Mouse (Mus musculus): ENCODE results near the gene Adap2. TPM values are rescaled to one million over a fixed set of nuclear protein-coding genes. Genes with fewer than 3 reads are reported as not detected.
"Not testable (repeated sequence)": the region's sequence is repeated elsewhere in the genome, so short reads cannot be mapped to it uniquely, and the experiment has no call there.

The Adap2 gene
- polyA plus RNA-seq, 1 experiment from 2014 or later: 1.5 TPM

DNA sequence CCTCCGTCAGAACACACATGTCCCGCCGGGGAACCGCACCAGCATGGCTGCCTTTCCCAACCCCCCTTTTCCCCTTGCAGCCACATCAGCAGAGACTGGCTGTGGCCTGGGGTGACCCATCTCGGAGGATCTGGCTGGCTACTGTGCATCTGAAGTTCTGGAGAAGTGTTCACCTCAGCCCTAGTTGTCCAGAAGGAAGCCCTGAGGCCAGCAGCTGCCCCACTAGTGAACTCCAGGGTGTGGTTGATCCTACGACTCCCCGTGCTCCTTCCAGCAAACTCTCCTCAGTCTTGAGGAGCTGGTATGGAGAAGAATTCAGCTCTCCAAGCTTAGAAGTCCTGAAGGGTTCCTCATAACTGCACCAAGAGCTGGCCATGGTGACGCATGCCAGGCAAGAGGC lies 24.4 kb downstream of the Adap2 start:
- Histone ChIP-seq H3K27ac (ENCODE audit: low read depth, low read length) (no peak overlapping the region), H3K4me3 (ENCODE audit: low read depth, low read length) (no peak overlapping the region), H3K9ac (ENCODE audit: low read length) (no peak overlapping the region), H3K9me3 (ENCODE audit: control insufficient read depth, low read length) (no peaks in the 10 kb centered on the region), H3K27me3 (ENCODE audit: control insufficient read depth, insufficient read depth, low read length) (no peaks in the 10 kb centered on the region), H3K4me2 (ENCODE audit: low read depth) (no peak overlapping the region), H3K36me3 (ENCODE audit: control insufficient read depth, insufficient read depth, low read length) (no peaks in the 10 kb centered on the region), H3K4me1 (ENCODE audit: control insufficient read depth, insufficient read depth, low read length) (no peaks in the 10 kb centered on the region)
- 85% methylated on average over 8 of the region's 8 CpGs for WGBS
- DNase-seq (ENCODE audit: low spot score): no peak
- no peak for ATAC-seq (ENCODE audit: insufficient read depth, low FRiP score, low TSS enrichment)

DNA sequence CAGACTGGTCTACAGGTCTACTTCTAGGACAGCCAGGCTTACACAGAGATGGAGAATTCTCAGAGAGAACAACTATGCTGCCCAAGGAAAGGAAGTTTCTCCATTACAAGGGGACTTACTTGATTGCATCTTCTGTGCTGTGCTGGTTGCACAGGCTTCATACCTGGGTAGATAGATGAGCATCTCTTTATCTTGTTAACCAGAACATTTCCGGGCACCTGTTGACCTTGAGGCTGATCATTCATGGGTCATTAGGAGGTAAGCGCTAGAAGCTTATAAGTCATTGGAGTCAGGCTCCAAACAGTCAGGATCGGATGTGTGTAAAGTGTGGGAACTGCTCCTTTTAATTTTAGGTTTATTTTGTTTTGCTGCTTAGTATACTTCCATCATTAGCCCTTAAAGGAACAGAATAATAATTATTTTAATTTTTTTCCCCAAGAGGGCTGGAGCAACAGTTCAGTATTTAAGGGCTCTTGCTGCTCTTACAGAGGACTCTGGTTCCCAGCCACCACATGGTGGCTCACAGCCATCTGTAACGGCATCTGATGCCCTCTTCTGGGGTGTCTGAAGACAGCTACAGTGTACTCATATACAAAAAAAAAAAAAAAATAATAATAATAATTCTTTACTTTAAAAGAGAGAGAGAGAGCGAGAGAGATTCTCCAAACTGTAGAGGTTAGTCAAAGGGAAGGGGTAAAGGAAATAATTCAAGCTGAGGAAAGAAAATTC lies 27.3 kb downstream of the Adap2 start:
- H3K27me3 ChIP-seq (ENCODE audit: control insufficient read depth, insufficient read depth, low read length): no peaks in the 10 kb centered on the region
- no peaks in the 10 kb centered on the region for H3K36me3 ChIP-seq (ENCODE audit: control insufficient read depth, insufficient read depth, low read length)
- 76% methylated on average over 5 of the region's 5 CpGs for WGBS
- no peaks in the 10 kb centered on the region for H3K9me3 ChIP-seq (ENCODE audit: control insufficient read depth, low read length)
- H3K4me1 ChIP-seq (ENCODE audit: control insufficient read depth, insufficient read depth, low read length): no peaks in the 10 kb centered on the region
- H3K4me2 ChIP-seq (ENCODE audit: low read depth): no peak overlapping the region
- no peak for DNase-seq (ENCODE audit: low spot score)
- no peak for ATAC-seq (ENCODE audit: insufficient read depth, low FRiP score, low TSS enrichment)
- no peak overlapping the region for H3K9ac ChIP-seq (ENCODE audit: low read length)
- H3K4me3 ChIP-seq (ENCODE audit: low read depth, low read length): no peak overlapping the region
- H3K27ac ChIP-seq (ENCODE audit: low read depth, low read length): no peak overlapping the region

DNA sequence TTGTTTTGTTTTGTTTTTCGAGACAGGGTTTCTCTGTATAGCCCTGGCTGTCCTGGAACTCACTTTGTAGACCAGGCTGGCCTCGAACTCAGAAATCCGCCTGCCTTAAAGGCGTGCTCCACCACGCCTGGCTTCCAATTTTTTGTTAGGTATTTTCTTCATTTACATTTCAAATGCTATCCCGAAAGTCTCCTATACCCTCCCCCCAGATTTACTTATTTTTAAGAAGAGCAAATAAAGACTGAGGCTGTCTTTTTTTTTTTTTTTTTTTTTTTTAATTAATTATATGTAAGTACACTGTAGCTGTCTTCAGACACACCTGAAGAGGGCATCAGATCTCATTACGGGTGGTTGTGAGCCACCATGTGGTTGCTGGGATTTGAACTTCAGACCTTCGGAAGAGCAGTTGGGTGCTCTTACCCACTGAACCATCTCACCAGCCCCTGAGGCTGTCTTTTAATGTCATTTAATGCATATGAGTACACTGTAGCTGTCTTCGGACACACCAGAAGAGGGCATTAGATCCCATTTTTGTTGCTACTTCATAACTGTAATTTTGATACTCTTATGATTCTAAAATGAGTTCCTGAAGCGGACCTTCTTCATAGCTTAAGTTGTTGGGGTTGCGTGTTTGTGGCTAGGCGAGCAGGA lies 29.3 kb downstream of the Adap2 start:
- not testable (repeated sequence) for ATAC-seq (ENCODE audit: insufficient read depth, low FRiP score, low TSS enrichment); H3K9me3 ChIP-seq (ENCODE audit: control insufficient read depth, low read length); H3K4me1 ChIP-seq (ENCODE audit: control insufficient read depth, insufficient read depth, low read length); H3K9ac ChIP-seq (ENCODE audit: low read length); H3K27ac ChIP-seq (ENCODE audit: low read depth, low read length); DNase-seq (ENCODE audit: low spot score); H3K27me3 ChIP-seq (ENCODE audit: control insufficient read depth, insufficient read depth, low read length); H3K36me3 ChIP-seq (ENCODE audit: control insufficient read depth, insufficient read depth, low read length)
- 45% methylated on average over 12 of the region's 12 CpGs for WGBS
- Histone ChIP-seq H3K4me2 (ENCODE audit: low read depth) (peak overlapping the region; percentile 68), H3K4me3 (ENCODE audit: low read depth, low read length) (peak overlapping the region; percentile 50)

DNA sequence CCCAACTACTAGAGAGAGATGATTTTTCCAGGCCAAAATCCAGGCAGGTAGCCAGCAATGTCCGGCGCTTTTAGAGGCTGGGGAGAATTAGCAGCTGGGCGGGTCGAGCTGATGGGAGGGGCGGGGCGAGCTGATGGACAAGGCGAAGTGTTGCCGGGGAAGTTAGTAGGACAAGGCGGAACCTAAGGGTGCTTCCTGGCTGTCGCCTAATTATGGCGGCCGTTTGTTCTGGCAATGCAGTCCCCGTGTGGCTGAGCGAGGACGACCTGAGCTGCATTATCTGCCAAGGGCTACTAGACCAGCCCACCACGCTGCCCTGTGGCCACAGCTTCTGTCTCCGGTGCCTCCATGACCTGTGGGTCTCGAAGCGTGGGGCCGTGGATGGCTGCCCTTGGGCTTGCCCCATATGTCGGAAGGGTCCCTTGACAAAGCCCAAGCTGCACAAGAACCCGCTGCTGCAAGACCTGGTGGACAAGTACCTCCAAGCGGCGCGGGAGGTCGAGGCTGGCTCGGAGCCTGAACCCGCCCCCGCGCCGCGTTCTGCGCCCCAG lies 29.9 kb downstream of the Adap2 start, which contains the start of gene Rnf135:
TSS of gene Rnf135 (plus strand) at position 147 of the 551 bp plus-strand sequence.
- WGBS: 6% methylated on average over 33 of the region's 33 CpGs
- H3K4me3 ChIP-seq (ENCODE audit: low read depth, low read length): peak within 1 kb of the TSS; percentile 50
- DNase-seq (ENCODE audit: low spot score) (peak; percentile 74), ATAC-seq (ENCODE audit: insufficient read depth, low FRiP score, low TSS enrichment) (no peak)
- H3K9me3 ChIP-seq (ENCODE audit: control insufficient read depth, low read length): no peaks in the 10 kb centered on the region
- H3K36me3 ChIP-seq (ENCODE audit: control insufficient read depth, insufficient read depth, low read length): no peaks in the 10 kb centered on the region
- H3K27ac ChIP-seq (ENCODE audit: low read depth, low read length): no peak within 1 kb of the TSS
- no peaks in the 10 kb centered on the region for H3K27me3 ChIP-seq (ENCODE audit: control insufficient read depth, insufficient read depth, low read length)
- H3K9ac ChIP-seq (ENCODE audit: low read length): peak within 1 kb of the TSS; percentile 67
- H3K4me1 ChIP-seq (ENCODE audit: control insufficient read depth, insufficient read depth, low read length): no peaks in the 10 kb centered on the region
- H3K4me2 ChIP-seq (ENCODE audit: low read depth): peak within 1 kb of the TSS; percentile 68

DNA sequence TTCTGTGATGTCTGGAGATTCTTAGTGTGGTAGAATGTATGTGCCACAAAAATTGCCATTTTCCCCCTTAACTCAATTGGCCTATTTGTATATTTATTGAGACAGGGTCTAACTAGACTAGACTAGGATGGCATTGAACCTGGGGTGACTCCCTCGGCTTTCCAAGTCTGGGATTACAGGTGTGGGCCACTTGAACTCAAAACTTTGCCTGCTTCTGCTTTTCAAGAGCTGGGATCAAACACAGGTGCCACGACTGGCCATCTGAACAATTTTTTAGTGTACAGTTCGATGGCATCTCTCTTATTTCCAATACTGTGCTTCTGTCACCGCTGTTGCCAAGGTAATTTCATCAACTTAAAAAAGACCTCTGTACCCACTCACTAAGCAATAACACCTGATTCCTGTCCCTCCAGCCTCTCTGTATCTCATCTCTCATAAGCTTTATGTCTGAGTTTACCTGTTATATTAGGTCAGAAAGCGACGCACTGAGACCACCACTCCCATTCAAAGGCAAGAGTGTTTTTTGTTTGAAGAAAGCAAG lies 30.7 kb downstream of the Adap2 start:
- no peak overlapping the region for H3K9ac ChIP-seq (ENCODE audit: low read length)
- H3K27me3 ChIP-seq (ENCODE audit: control insufficient read depth, insufficient read depth, low read length): no peaks in the 10 kb centered on the region
- H3K4me3 ChIP-seq (ENCODE audit: low read depth, low read length): no peak overlapping the region
- H3K4me2 ChIP-seq (ENCODE audit: low read depth): no peak overlapping the region
- H3K36me3 ChIP-seq (ENCODE audit: control insufficient read depth, insufficient read depth, low read length): no peaks in the 10 kb centered on the region
- no peak overlapping the region for H3K27ac ChIP-seq (ENCODE audit: low read depth, low read length)
- H3K4me1 ChIP-seq (ENCODE audit: control insufficient read depth, insufficient read depth, low read length): no peaks in the 10 kb centered on the region
- ATAC-seq (ENCODE audit: insufficient read depth, low FRiP score, low TSS enrichment) (no peak), DNase-seq (ENCODE audit: low spot score) (no peak)
- H3K9me3 ChIP-seq (ENCODE audit: control insufficient read depth, low read length): no peaks in the 10 kb centered on the region
- 94% methylated on average over 6 of the region's 6 CpGs for WGBS

DNA sequence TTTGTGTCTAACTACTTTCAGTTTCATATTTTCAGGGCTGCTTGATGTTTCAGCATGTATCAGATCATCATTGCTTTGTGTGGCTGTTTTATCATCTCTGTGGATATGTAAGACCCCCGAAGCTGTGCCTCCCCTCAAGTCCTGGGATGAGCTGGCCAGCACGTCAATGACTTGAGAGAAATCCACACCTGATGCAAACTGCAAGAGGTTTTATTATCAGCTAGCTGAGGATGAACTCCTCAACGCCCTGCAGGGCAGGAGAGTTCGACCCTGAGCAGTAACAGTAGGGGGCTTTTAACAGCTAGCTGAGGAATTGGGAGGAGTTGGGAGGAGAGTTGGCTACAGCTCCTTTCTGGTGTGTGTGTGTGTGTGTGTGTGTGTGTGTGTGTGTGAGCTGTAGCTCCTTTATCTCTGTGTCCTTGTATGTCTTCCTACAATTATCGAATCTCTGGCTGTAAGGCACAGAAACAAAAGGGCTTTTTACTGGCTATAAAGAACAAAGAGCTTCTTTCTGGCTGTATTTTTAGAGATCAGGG lies 31.6 kb downstream of the Adap2 start:
- 61% methylated on average over 5 of the region's 5 CpGs for WGBS

DNA sequence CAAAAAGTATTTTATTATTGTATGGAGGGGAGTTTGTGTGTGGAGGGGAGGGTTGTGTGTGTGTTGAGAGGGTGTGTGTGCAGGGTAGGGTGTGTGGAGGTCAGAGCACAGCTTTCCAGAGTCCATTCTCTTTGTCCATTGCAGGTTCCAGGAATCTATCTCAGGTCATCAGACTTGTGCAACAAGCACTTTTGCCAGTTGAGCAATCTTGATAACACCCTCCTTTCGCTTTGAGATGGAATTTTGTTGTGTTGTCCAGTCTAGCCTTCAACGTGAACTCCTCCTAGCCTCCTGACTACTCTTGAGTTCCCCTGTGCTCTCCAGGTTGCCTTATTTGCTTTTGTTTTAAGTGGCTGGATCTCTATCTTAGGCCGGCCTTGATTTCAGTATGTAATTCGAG lies 36.4 kb downstream of the Adap2 start:
- Histone ChIP-seq H3K4me3 (ENCODE audit: low read depth, low read length) (no peak overlapping the region), H3K4me2 (ENCODE audit: low read depth) (no peak overlapping the region), H3K9me3 (ENCODE audit: control insufficient read depth, low read length) (no peaks in the 10 kb centered on the region), H3K27ac (ENCODE audit: low read depth, low read length) (no peak overlapping the region), H3K9ac (ENCODE audit: low read length) (no peak overlapping the region; the same call in 1 of the 2 replicates), H3K4me1 (ENCODE audit: control insufficient read depth, insufficient read depth, low read length) (no peaks in the 10 kb centered on the region), H3K27me3 (ENCODE audit: control insufficient read depth, insufficient read depth, low read length) (no peaks in the 10 kb centered on the region), H3K36me3 (ENCODE audit: control insufficient read depth, insufficient read depth, low read length) (no peaks in the 10 kb centered on the region)
- DNase-seq (ENCODE audit: low spot score) (no peak), ATAC-seq (ENCODE audit: insufficient read depth, low FRiP score, low TSS enrichment) (no peak)
- WGBS: 71% methylated on average over 4 of the region's 4 CpGs

More for the DNA sequence above, 31.6 kb downstream of the Adap2 start:
- H3K4me1 ChIP-seq (ENCODE audit: control insufficient read depth, insufficient read depth, low read length); H3K27me3 ChIP-seq (ENCODE audit: control insufficient read depth, insufficient read depth, low read length); H3K9ac ChIP-seq (ENCODE audit: low read length); H3K9me3 ChIP-seq (ENCODE audit: control insufficient read depth, low read length); H3K4me2 ChIP-seq (ENCODE audit: low read depth); ATAC-seq (ENCODE audit: insufficient read depth, low FRiP score, low TSS enrichment); H3K27ac ChIP-seq (ENCODE audit: low read depth, low read length); H3K4me3 ChIP-seq (ENCODE audit: low read depth, low read length); DNase-seq (ENCODE audit: low spot score); H3K36me3 ChIP-seq (ENCODE audit: control insufficient read depth, insufficient read depth, low read length): not testable (repeated sequence)

DNA sequence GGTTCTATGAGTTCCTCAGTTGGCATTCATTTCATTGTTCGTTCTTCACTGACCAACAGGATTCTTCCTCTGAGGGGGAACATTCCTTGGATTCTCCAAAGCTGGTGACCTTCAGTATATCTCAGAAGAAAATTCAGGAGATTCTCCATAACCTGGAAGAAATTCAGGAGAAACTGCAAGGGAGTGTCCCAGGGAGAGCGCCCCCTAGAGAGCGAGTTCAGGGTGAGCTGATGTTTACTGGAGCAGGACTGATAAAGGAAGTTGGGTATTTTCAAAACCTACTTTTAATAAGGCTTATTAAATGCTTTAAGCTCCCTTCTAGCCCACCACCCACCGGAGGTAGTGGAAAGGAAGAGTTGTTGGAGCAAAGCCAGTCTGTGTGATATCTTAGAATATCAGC lies 39.9 kb downstream of the Adap2 start:
- Histone ChIP-seq H3K9me3 (ENCODE audit: control insufficient read depth, low read length) (no peaks in the 10 kb centered on the region), H3K27me3 (ENCODE audit: control insufficient read depth, insufficient read depth, low read length) (no peaks in the 10 kb centered on the region), H3K4me3 (ENCODE audit: low read depth, low read length) (no peak overlapping the region), H3K9ac (ENCODE audit: low read length) (no peak overlapping the region), H3K4me2 (ENCODE audit: low read depth) (no peak overlapping the region), H3K27ac (ENCODE audit: low read depth, low read length) (no peak overlapping the region), H3K4me1 (ENCODE audit: control insufficient read depth, insufficient read depth, low read length) (no peaks in the 10 kb centered on the region), H3K36me3 (ENCODE audit: control insufficient read depth, insufficient read depth, low read length) (no peaks in the 10 kb centered on the region)
- no peak for DNase-seq (ENCODE audit: low spot score)
- WGBS: 68% methylated on average over 4 of the region's 4 CpGs
- ATAC-seq (ENCODE audit: insufficient read depth, low FRiP score, low TSS enrichment): no peak
